Mouse (Mus musculus): ENCODE data around the gene Rom1. TPM values are rescaled to one million over a fixed set of nuclear protein-coding genes. Genes with fewer than 3 reads are reported as not detected.
"Not testable (repeated sequence)": the region's sequence is repeated elsewhere in the genome, so short reads cannot be mapped to it uniquely, and the experiment has no call there.

Rom1 gene
- polyA plus RNA-seq, 1 experiment from 2014 or later, result 5.7 TPM

DNA sequence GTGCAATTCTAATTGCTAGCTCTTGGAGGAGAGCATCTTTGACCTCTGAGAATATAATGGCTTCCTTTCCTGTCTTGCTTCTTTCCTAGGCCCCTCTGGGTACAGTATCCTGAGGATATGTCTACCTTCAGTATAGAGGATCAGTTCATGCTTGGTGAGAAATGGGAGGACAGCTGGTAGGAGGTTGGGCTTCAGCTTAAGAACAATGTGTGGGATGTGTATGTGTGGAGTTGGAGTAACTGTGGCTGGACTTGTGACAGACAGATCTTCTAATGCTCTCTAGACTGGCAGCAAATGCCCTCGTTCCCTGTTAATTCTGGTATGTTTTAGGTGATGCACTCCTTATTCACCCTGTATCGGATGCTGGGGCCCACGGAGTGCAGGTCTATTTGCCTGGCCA lies 14.9 kb downstream of the Rom1 start:
- no peak for TF ChIP-seq CTCF (IDR thresholded peaks at IDR 0.05; ENCODE audit: low read depth)
- no peaks in the 10 kb centered on the region for H3K9me3 ChIP-seq (replicated peaks; ENCODE audit: low read length)
- no peak overlapping the region for H3K4me2 ChIP-seq (ENCODE audit: low read length)
- no peak overlapping the region for H3K4me3 ChIP-seq (replicated peaks; ENCODE audit: low read depth, low read length)
- H3K27ac ChIP-seq, result no peak overlapping the region
- ATAC-seq (replicated peaks; ENCODE audit: low FRiP score, low read depth), result no peak
- no peak for DNase-seq (ENCODE audit: low spot score)
- 95% methylated on average over 3 of the region's 3 CpGs for WGBS
- no peak overlapping the region for H3K9ac ChIP-seq (ENCODE audit: low read depth, low read length)
- H3K4me1 ChIP-seq (replicated peaks; ENCODE audit: insufficient read depth, low read length), result no peaks in the 10 kb centered on the region
- peaks cover 71% of the 10 kb centered on the region for H3K36me3 ChIP-seq (ENCODE audit: insufficient read depth, low read length)
- no peaks in the 10 kb centered on the region for H3K27me3 ChIP-seq (ENCODE audit: insufficient read depth, low read length)

DNA sequence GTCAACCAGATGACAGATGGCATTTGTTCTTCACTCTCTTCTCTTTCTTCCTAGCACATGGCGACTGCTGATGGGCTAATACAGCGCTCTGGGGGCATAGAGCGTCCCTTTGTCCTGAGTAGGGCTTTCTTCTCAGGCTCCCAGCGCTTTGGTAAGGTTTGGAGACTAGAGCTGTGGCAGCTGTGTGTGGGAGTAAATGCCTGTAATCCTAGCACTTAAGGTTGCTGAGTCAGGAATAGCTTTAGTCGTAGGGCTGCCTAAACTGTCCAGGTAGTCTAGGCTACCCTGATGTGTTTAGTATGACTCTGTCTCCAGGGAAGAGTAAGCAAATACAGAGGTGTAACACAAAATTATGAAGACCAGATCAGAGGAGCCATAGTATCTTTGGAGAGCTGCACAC lies 17.3 kb downstream of the Rom1 start:
- H3K27me3 ChIP-seq (ENCODE audit: insufficient read depth, low read length), result no peaks in the 10 kb centered on the region
- H3K9ac ChIP-seq (ENCODE audit: low read depth, low read length), result no peak overlapping the region
- no peaks in the 10 kb centered on the region for H3K9me3 ChIP-seq (replicated peaks; ENCODE audit: low read length)
- no peak for TF ChIP-seq CTCF (IDR thresholded peaks at IDR 0.05; ENCODE audit: low read depth)
- H3K36me3 ChIP-seq (ENCODE audit: insufficient read depth, low read length), result peaks cover 91% of the 10 kb centered on the region
- WGBS, result 83% methylated on average over 5 of the region's 5 CpGs
- ATAC-seq (replicated peaks; ENCODE audit: low FRiP score, low read depth) (no peak), DNase-seq (ENCODE audit: low spot score) (no peak)
- H3K27ac ChIP-seq, result no peak overlapping the region
- no peak overlapping the region for H3K4me3 ChIP-seq (replicated peaks; ENCODE audit: low read depth, low read length)
- no peaks in the 10 kb centered on the region for H3K4me1 ChIP-seq (replicated peaks; ENCODE audit: insufficient read depth, low read length)
- no peak overlapping the region for H3K4me2 ChIP-seq (ENCODE audit: low read length)

DNA sequence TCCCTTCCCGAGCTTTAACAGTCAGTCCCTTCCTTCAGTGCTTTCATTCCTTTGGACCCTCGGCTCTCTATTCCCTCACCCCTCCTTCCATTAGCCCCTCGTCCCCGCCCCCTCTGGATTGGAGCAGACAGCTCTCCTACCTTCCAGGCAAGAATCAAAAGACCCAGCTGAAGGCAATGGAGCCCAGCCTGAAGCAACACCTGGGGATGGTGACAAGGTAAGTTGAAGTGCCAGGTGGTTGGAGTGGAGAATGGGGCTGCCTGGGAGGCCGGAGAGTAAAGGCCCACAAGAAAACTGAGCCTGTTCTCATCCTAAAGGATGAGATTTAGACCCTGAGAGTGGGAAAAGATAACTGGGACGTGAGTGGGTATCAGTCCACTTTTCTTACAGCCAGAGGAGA lies 20.6 kb downstream of the Rom1 start:
- Histone ChIP-seq H3K9ac (ENCODE audit: low read depth, low read length) (no peak overlapping the region), H3K36me3 (ENCODE audit: insufficient read depth, low read length) (peaks cover 79% of the 10 kb centered on the region), H3K4me2 (ENCODE audit: low read length) (no peak overlapping the region), H3K4me1 (replicated peaks; ENCODE audit: insufficient read depth, low read length) (no peaks in the 10 kb centered on the region), H3K27ac (no peak overlapping the region), H3K4me3 (replicated peaks; ENCODE audit: low read depth, low read length) (no peak overlapping the region), H3K27me3 (ENCODE audit: insufficient read depth, low read length) (no peaks in the 10 kb centered on the region), H3K9me3 (replicated peaks; ENCODE audit: low read length) (no peaks in the 10 kb centered on the region)
- ATAC-seq (replicated peaks; ENCODE audit: low FRiP score, low read depth), result no peak
- TF ChIP-seq CTCF (IDR thresholded peaks at IDR 0.05; ENCODE audit: low read depth), result no peak
- WGBS, result 88% methylated on average over 6 of the region's 6 CpGs
- DNase-seq (ENCODE audit: low spot score), result no peak

DNA sequence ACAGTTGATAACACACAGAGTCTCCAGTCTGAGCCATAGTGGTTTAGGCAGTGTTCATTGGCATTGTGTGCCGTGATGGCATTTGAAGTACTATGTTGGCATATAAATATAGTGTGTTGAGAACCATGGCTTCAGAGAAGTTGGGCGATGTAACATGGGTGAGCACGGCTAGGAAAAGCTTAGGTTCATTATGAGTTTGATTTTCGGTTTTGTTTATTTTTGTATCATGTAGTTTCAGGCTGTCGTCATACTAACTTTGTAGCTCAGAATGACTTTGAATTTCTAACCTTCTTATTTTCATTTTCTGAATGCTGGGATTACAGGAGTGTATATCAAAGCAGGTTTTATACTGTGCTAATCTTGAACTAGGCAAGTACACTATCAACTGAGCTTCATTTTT lies 25.7 kb downstream of the Rom1 start:
- Histone ChIP-seq H3K9me3 (replicated peaks; ENCODE audit: low read length) (no peaks in the 10 kb centered on the region), H3K9ac (ENCODE audit: low read depth, low read length) (no peak overlapping the region), H3K4me3 (replicated peaks; ENCODE audit: low read depth, low read length) (no peak overlapping the region), H3K27ac (no peak overlapping the region), H3K4me1 (replicated peaks; ENCODE audit: insufficient read depth, low read length) (peaks cover 9% of the 10 kb centered on the region), H3K4me2 (ENCODE audit: low read length) (no peak overlapping the region), H3K36me3 (ENCODE audit: insufficient read depth, low read length) (peaks cover 33% of the 10 kb centered on the region), H3K27me3 (ENCODE audit: insufficient read depth, low read length) (no peaks in the 10 kb centered on the region)
- no peak for DNase-seq (ENCODE audit: low spot score)
- WGBS, result 92% methylated on average over 5 of the region's 5 CpGs
- no peak for ATAC-seq (replicated peaks; ENCODE audit: low FRiP score, low read depth)
- no peak for TF ChIP-seq CTCF (IDR thresholded peaks at IDR 0.05; ENCODE audit: low read depth)

DNA sequence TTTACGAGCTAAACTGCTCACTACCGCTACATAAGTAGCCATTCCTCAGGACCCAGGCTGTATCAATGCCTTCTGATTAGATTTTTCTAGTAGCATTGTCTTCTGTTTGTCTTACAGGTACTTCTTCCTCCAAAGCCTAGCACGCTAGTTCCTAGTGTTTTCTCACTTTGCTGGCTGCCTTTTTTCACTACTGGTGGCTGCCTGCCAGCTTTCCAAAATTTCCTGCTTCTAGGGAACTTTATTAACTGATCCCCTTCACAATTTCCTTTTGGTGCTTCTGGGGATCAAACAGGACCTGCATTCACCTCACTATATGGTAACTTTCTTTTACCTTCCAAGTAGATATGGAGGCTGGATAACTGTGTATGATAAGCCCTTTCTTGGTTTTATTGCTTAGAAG lies 30.1 kb downstream of the Rom1 start:
- Histone ChIP-seq H3K4me3 (replicated peaks; ENCODE audit: low read depth, low read length) (peak overlapping the region; percentile 85), H3K36me3 (ENCODE audit: insufficient read depth, low read length) (peaks cover 7% of the 10 kb centered on the region; the same call in 1 of the 2 replicates), H3K27ac (no peak overlapping the region), H3K4me2 (ENCODE audit: low read length) (peak overlapping the region; percentile 87), H3K27me3 (ENCODE audit: insufficient read depth, low read length) (no peaks in the 10 kb centered on the region), H3K4me1 (replicated peaks; ENCODE audit: insufficient read depth, low read length) (peaks cover 16% of the 10 kb centered on the region), H3K9me3 (replicated peaks; ENCODE audit: low read length) (no peaks in the 10 kb centered on the region), H3K9ac (ENCODE audit: low read depth, low read length) (peak overlapping the region; percentile 95)
- ATAC-seq (replicated peaks; ENCODE audit: low FRiP score, low read depth) (no peak), DNase-seq (ENCODE audit: low spot score) (no peak)
- 21% methylated on average over 3 of the region's 3 CpGs for WGBS
- no peak for TF ChIP-seq CTCF (IDR thresholded peaks at IDR 0.05; ENCODE audit: low read depth)

DNA sequence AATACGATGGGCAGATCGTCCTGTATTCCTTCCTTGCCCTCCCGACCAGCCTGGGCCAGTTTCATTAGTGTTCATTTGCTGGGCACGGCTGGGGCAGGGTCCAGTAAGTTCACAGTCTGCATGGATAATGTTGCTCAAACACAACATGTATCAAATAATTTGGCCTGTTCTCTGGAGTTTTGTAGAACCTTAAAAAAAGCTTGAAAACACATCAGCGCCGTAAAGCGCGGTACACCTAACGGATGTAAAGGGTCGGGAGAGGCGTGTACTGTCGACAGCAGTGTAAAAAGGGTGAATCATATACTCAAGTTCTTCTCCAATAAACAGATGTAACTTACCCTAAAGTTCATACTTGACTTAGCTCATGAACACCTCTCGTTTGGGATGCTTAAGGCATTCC lies 30.6 kb downstream of the Rom1 start:
- Histone ChIP-seq H3K4me3 (replicated peaks; ENCODE audit: low read depth, low read length) (peak overlapping the region; percentile 85), H3K4me1 (replicated peaks; ENCODE audit: insufficient read depth, low read length) (peaks cover 16% of the 10 kb centered on the region), H3K9ac (ENCODE audit: low read depth, low read length) (peak overlapping the region; percentile 95), H3K27ac (peak overlapping the region; percentile 94), H3K9me3 (replicated peaks; ENCODE audit: low read length) (no peaks in the 10 kb centered on the region), H3K27me3 (ENCODE audit: insufficient read depth, low read length) (no peaks in the 10 kb centered on the region), H3K4me2 (ENCODE audit: low read length) (peak overlapping the region; percentile 87), H3K36me3 (ENCODE audit: insufficient read depth, low read length) (peaks cover 7% of the 10 kb centered on the region; the same call in 1 of the 2 replicates)
- no peak for ATAC-seq (replicated peaks; ENCODE audit: low FRiP score, low read depth)
- 2% methylated on average over 13 of the region's 13 CpGs for WGBS
- TF ChIP-seq CTCF (IDR thresholded peaks at IDR 0.05; ENCODE audit: low read depth), result no peak
- peak; percentile 33 for DNase-seq (ENCODE audit: low spot score)

DNA sequence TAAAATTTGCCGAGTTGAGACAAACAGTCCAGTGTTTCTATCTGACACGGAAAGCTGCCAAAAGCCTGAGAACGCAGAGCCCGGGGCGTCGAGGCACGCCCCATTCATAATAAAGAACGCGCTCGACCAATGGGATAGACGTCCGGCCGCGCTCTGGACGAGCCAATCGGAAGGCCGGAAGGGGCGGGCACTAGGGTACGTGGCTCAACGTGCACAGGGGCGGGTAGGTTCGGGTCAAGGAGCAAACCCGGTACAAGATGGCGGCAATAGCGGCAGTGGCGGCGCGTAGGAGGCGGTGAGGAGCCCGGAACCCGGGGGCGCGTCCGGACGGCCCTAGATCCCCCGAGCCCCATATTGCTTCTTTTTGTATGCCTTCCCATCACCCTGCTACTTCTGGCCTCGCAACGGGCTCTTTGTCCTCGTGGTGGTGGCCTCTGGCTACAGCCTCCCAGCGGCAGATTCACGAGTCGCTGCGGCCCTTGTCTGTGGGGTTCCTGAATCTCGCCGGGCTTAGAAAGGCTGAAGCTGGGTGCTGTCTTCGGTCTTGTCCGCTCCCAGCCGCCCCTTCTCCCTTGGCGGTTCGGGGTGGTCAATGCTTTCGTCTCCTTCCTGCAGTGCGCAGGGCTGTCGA lies 31.2 kb downstream of the Rom1 start, which contains the start of gene Ganab:
Gene Ganab (plus strand): TSS at position 207 of the 631 bp plus-strand sequence.
- Histone ChIP-seq H3K36me3 (ENCODE audit: insufficient read depth, low read length) (0 out of 2 replicates have a peak, but pooled peaks cover 3% of the 10 kb centered on the region), H3K27me3 (ENCODE audit: insufficient read depth, low read length) (no peaks in the 10 kb centered on the region), H3K27ac (peak within 1 kb of the TSS; percentile 94), H3K4me1 (replicated peaks; ENCODE audit: insufficient read depth, low read length) (peaks cover 16% of the 10 kb centered on the region), H3K9ac (ENCODE audit: low read depth, low read length) (peak within 1 kb of the TSS; percentile 95), H3K4me2 (ENCODE audit: low read length) (peak within 1 kb of the TSS; percentile 87), H3K9me3 (replicated peaks; ENCODE audit: low read length) (no peaks in the 10 kb centered on the region), H3K4me3 (replicated peaks; ENCODE audit: low read depth, low read length) (peak within 1 kb of the TSS; percentile 85)
- peak; percentile 98 for ATAC-seq (replicated peaks; ENCODE audit: low FRiP score, low read depth)
- 0 out of 2 replicates have a peak, but pooled peaks have one; percentile 8 for TF ChIP-seq CTCF (IDR thresholded peaks at IDR 0.05; ENCODE audit: low read depth)
- DNase-seq (ENCODE audit: low spot score), result peak; percentile 99
- under 1% methylated on average over 53 of the region's 53 CpGs for WGBS

DNA sequence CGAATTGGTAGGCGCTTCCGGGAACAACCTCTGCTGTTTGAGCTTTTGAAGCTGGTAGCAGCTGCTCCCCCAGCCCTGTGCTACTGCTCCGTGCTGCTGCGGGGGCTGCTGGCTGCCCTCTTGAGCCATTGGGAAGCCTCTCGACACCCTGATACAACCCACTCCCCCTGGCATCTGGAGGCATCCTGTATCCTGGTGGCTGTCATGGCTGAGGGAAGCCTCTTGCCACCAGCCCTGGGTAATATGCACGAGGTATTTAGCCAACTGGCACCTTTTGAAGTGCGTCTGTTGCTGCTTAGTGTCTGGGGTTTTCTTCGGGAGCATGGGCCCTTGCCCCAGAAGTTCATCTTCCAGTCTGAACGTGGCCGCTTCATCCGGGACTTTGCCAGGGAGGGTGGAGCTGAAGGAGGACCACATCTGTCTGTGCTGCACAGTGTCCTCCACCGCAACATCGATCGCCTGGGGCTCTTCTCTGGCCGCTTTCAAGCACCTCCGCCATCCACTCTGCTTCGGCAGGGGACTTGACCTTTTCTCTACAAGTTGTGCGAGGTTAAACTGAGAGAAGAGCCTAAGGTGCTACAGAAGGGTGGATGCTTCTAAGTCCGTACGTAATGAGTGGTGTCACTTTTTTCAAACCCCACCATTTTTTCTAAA lies 31.8 kb downstream of the Rom1 start:
- ATAC-seq (replicated peaks; ENCODE audit: low FRiP score, low read depth) (peak; percentile 57), DNase-seq (ENCODE audit: low spot score) (peak; percentile 31)
- peaks cover 16% of the 10 kb centered on the region for H3K4me1 ChIP-seq (replicated peaks; ENCODE audit: insufficient read depth, low read length)
- peak overlapping the region; percentile 85 for H3K4me3 ChIP-seq (replicated peaks; ENCODE audit: low read depth, low read length)
- WGBS, result 21% methylated on average over 21 of the region's 21 CpGs
- H3K9ac ChIP-seq (ENCODE audit: low read depth, low read length), result peak overlapping the region; percentile 95
- H3K27me3 ChIP-seq (ENCODE audit: insufficient read depth, low read length); H3K36me3 ChIP-seq (ENCODE audit: insufficient read depth, low read length); H3K9me3 ChIP-seq (replicated peaks; ENCODE audit: low read length): not testable (repeated sequence)
- H3K27ac ChIP-seq, result peak overlapping the region; percentile 83
- peak overlapping the region; percentile 87 for H3K4me2 ChIP-seq (ENCODE audit: low read length)

DNA sequence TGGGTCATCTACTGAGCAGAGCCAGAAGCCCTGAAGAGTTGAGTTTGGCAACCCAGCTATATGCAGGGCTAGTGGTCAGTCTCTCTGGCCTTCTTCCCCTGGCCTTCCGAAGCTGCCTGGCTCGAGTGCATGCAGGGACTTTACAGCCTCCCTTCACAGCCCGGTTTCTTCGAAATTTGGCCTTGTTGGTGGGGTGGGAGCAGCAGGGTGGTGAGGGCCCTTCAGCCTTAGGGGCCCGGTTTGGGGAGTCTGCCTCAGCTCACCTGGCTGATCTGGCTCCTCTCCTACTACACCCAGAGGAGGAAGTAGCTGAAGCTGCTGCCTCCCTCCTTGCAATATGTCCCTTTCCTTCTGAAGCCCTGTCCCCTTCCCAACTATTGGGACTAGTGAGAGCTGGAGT lies 32.9 kb downstream of the Rom1 start:
- H3K9ac ChIP-seq (ENCODE audit: low read depth, low read length), result not testable (repeated sequence)

More for the DNA sequence above, 32.9 kb downstream of the Rom1 start:
- DNase-seq (ENCODE audit: low spot score); H3K4me2 ChIP-seq (ENCODE audit: low read length); H3K36me3 ChIP-seq (ENCODE audit: insufficient read depth, low read length); H3K4me3 ChIP-seq (replicated peaks; ENCODE audit: low read depth, low read length); H3K9me3 ChIP-seq (replicated peaks; ENCODE audit: low read length); H3K27me3 ChIP-seq (ENCODE audit: insufficient read depth, low read length); ATAC-seq (replicated peaks; ENCODE audit: low FRiP score, low read depth); H3K27ac ChIP-seq: not testable (repeated sequence)
- 90% methylated on average over 5 of the region's 5 CpGs for WGBS
- H3K4me1 ChIP-seq (replicated peaks; ENCODE audit: insufficient read depth, low read length), result peaks cover 16% of the 10 kb centered on the region
